Mouse (Mus musculus): ENCODE measurements around the gene Psmc1. TPM values are rescaled to one million over a fixed set of nuclear protein-coding genes. Genes with fewer than 3 reads are reported as not detected.

Psmc1 gene
- 100 to 1,000 TPM; 194 to 221 (median 211) TPM for total RNA-seq (2022)

GRCm38 (mm10) chr12:100109986-100110696 is at the start of gene Psmc1:
Gene Psmc1 (plus strand): TSS chr12:100110154.
- peak; percentile 70 to 75 for DNase-seq (ENCODE audit: low spot score in 2 of 2)

- DNase-seq (ENCODE audit: low spot score in 2 of 2), result no peak
Measured at GRCm38 (mm10) chr12:100061071-100061470, 48.9 kb upstream of the Psmc1 start.

GRCm38 (mm10) chr12:100061826-100062225 is 48.1 kb upstream of the Psmc1 start:
- DNase-seq (ENCODE audit: low spot score in 2 of 2), result no peak

GRCm38 (mm10) chr12:100062584-100062983 is 47.4 kb upstream of the Psmc1 start:
- no peak for DNase-seq (ENCODE audit: low spot score in 2 of 2)

GRCm38 (mm10) chr12:100065109-100065508 is 44.8 kb upstream of the Psmc1 start:
- peak in 1 of 2 experiments; percentile 36 for DNase-seq (ENCODE audit: low spot score in 2 of 2)

- DNase-seq (ENCODE audit: low spot score in 2 of 2), result no peak
Measured at GRCm38 (mm10) chr12:100067477-100067876, 42.5 kb upstream of the Psmc1 start.

GRCm38 (mm10) chr12:100073201-100073672 is 36.7 kb upstream of the Psmc1 start:
- DNase-seq (ENCODE audit: low spot score in 2 of 2), result peak in 1 of 2 experiments; percentile 72

- no peak for DNase-seq (ENCODE audit: low spot score in 2 of 2)
Measured at GRCm38 (mm10) chr12:100075715-100076114, 34.2 kb upstream of the Psmc1 start.

GRCm38 (mm10) chr12:100079636-100080286 is 30.2 kb upstream of the Psmc1 start:
- DNase-seq (ENCODE audit: low spot score in 2 of 2), result no peak

GRCm38 (mm10) chr12:100088026-100088425 is 21.9 kb upstream of the Psmc1 start:
- DNase-seq (ENCODE audit: low spot score in 2 of 2), result no peak

- no peak for DNase-seq (ENCODE audit: low spot score in 2 of 2)
Measured at GRCm38 (mm10) chr12:100089265-100089664, 20.7 kb upstream of the Psmc1 start.

- no peak for DNase-seq (ENCODE audit: low spot score in 2 of 2)
Measured at GRCm38 (mm10) chr12:100090750-100091149, 19.2 kb upstream of the Psmc1 start.

GRCm38 (mm10) chr12:100093046-100093445 is 16.9 kb upstream of the Psmc1 start:
- DNase-seq (ENCODE audit: low spot score in 2 of 2), result no peak

- DNase-seq (ENCODE audit: low spot score in 2 of 2), result no peak
Measured at GRCm38 (mm10) chr12:100099971-100100706, 9.8 kb upstream of the Psmc1 start.

- DNase-seq (ENCODE audit: low spot score in 2 of 2), result no peak
Measured at GRCm38 (mm10) chr12:100100707-100101030, 9.3 kb upstream of the Psmc1 start.

- DNase-seq (ENCODE audit: low spot score in 2 of 2), result no peak
Measured at GRCm38 (mm10) chr12:100101651-100102050, 8.3 kb upstream of the Psmc1 start.

- DNase-seq (ENCODE audit: low spot score in 2 of 2), result no peak
Measured at GRCm38 (mm10) chr12:100104530-100104929, 5.4 kb upstream of the Psmc1 start.

GRCm38 (mm10) chr12:100106275-100106895 is 3.6 kb upstream of the Psmc1 start:
- no peak for DNase-seq (ENCODE audit: low spot score in 2 of 2)

- DNase-seq (ENCODE audit: low spot score in 2 of 2), result no peak
Measured at GRCm38 (mm10) chr12:100107436-100107835, 2.5 kb upstream of the Psmc1 start.

GRCm38 (mm10) chr12:100115982-100116381 is 6.0 kb downstream of the Psmc1 start:
- DNase-seq (ENCODE audit: low spot score in 2 of 2), result no peak

GRCm38 (mm10) chr12:100122921-100123381 is 13.0 kb downstream of the Psmc1 start:
- no peak for DNase-seq (ENCODE audit: low spot score in 2 of 2)

GRCm38 (mm10) chr12:100123476-100123875 is 13.5 kb downstream of the Psmc1 start:
- peak in 1 of 2 experiments; percentile 89 for DNase-seq (ENCODE audit: low spot score in 2 of 2)

All from left cerebral cortex, adult 8-10 months (tissue).